In the genomic region with DNA sequence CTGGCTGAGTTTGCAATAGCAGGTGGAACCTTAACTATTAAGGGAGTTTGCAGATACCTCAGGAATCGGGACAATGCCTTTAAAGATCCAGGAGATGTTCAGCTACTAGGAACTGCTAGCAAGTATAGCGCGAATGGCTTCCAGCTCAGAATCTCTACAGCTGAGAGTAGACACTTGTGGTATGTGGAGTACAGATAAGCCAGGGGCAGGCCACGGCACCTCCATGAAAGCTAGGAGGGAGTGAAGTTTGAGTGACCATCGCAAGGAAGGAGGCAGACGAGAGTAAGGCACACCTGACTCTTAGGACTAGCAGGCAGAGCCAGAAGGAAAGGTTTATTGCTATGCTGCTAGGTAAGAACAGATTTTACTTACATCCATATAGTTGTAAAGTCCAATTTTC, we compare ENCODE assay signal across 17 mouse cellular contexts. TPM values are rescaled to one million over a fixed set of nuclear protein-coding genes. Genes with fewer than 3 reads are reported as not detected.
DNase-seq lines count a peak whose midpoint lies in the region; ATAC-seq and TF ChIP-seq lines count a peak whose summit lies in the region.
"Had no signal": no experiment of that assay in that cellular context is flagged by ENCODE, and none has a peak within 500 bp of the region (broad histone marks: within the 10 kb centered on the region; RNA-seq: fewer than 3 reads in every experiment).

No protein-coding gene starts in this region.

- no peaks in the 10 kb centered on the region for H3K9me3 ChIP-seq in forebrain, embryonic 10.5 days
- H3K9me3 ChIP-seq in forebrain, postnatal 0 days (ENCODE audit: low read length), result no peaks in the 10 kb centered on the region
- H3K9me3 ChIP-seq in limb, embryonic 12.5 days, result no peaks in the 10 kb centered on the region
- no peaks in the 10 kb centered on the region for H3K9me3 ChIP-seq in limb, embryonic 10.5 days (replicated peaks)

- H3K27me3 ChIP-seq in forebrain, embryonic 10.5 days (ENCODE audit: poor library complexity, severe bottlenecking), result no peaks in the 10 kb centered on the region
- H3K27me3 ChIP-seq in forebrain, postnatal 0 days (ENCODE audit: insufficient read depth, low read length), result no peaks in the 10 kb centered on the region
- no peaks in the 10 kb centered on the region for H3K27me3 ChIP-seq in limb, embryonic 12.5 days
- H3K27me3 ChIP-seq in limb, embryonic 10.5 days (ENCODE audit: low read depth, poor library complexity, severe bottlenecking), result no peaks in the 10 kb centered on the region
- H3K27me3 ChIP-seq in myocyte (ENCODE audit: control insufficient read depth, insufficient read depth, insufficient read length), result no peaks in the 10 kb centered on the region

- no peak for ATAC-seq in forebrain, postnatal 0 days
- ATAC-seq in limb, embryonic 12.5 days (ENCODE audit: insufficient number of reproducible peaks, insufficient read depth, low FRiP score, low TSS enrichment, low read depth), result no peak
- peak; percentile 53 for ATAC-seq in erythroid progenitor cell, adult 5-6 weeks (replicated peaks; ENCODE audit: low FRiP score, poor library complexity, severe bottlenecking)
- no peak for ATAC-seq in monocyte, adult 5-6 weeks (replicated peaks; ENCODE audit: insufficient number of reproducible peaks, low FRiP score, low TSS enrichment, poor library complexity, severe bottlenecking)

- no peak for DNase-seq in forebrain, embryonic 10.5 days (ENCODE audit: extremely low spot score, low spot score)
- DNase-seq in forebrain, postnatal 0 days, result no peak
- DNase-seq in limb, embryonic 10.5 days (ENCODE audit: low spot score), result no peak
- no peak for DNase-seq in frontal cortex, adult 2 months (ENCODE audit: extremely low spot score in 1 of 2, low spot score in 1 of 2)
- DNase-seq: adrenal gland, postnatal 14 days; cerebellum, postnatal 25 days; gastrocnemius, adult 2 months; kidney, adult 8-10 months; thymus, postnatal 25 days had no signal

- H3K36me3 ChIP-seq in forebrain, embryonic 10.5 days (replicated peaks), result peaks cover 90% of the 10 kb centered on the region
- peaks cover 67% of the 10 kb centered on the region for H3K36me3 ChIP-seq in forebrain, postnatal 0 days (ENCODE audit: insufficient read depth)
- H3K36me3 ChIP-seq in limb, embryonic 12.5 days, result peaks cover 80% of the 10 kb centered on the region
- H3K36me3 ChIP-seq in limb, embryonic 10.5 days, result peaks cover 84% of the 10 kb centered on the region
- peaks cover 70% of the 10 kb centered on the region for H3K36me3 ChIP-seq in myocyte (ENCODE audit: control insufficient read depth, insufficient read depth)

- peaks cover 45% of the 10 kb centered on the region for H3K79me2 ChIP-seq in myocyte (ENCODE audit: control insufficient read depth, insufficient read depth)

- H3K27ac ChIP-seq in forebrain, embryonic 10.5 days, result no peak overlapping the region
- no peak overlapping the region for H3K27ac ChIP-seq in forebrain, postnatal 0 days (ENCODE audit: low read depth, low read length)
- H3K27ac ChIP-seq in limb, embryonic 12.5 days, result 0 out of 2 replicates have a peak overlapping the region, but pooled peaks have one; percentile 4
- H3K27ac ChIP-seq in limb, embryonic 10.5 days, result no peak overlapping the region
- H3K27ac ChIP-seq: gastrocnemius, adult 2 months; hindbrain, embryonic 14.5 days; macrophage; stomach, postnatal 0 days had no signal

- peak; percentile 41 for TF ChIP-seq POLR2A in myocyte (IDR thresholded peaks at IDR 0.05; ENCODE audit: insufficient read length, low read depth)

- H3ac ChIP-seq in myocyte (ENCODE audit: control insufficient read depth, insufficient read length), result no peak overlapping the region

- H3K9ac ChIP-seq in forebrain, postnatal 0 days, result no peak overlapping the region
- no peak overlapping the region for H3K9ac ChIP-seq in limb, embryonic 12.5 days (replicated peaks)
- H3K9ac ChIP-seq: hindbrain, embryonic 14.5 days had no signal

- peaks cover 40% of the 10 kb centered on the region for H3K4me1 ChIP-seq in forebrain, embryonic 10.5 days
- peaks cover 14% of the 10 kb centered on the region for H3K4me1 ChIP-seq in forebrain, postnatal 0 days (ENCODE audit: insufficient read depth)
- peaks cover 28% of the 10 kb centered on the region for H3K4me1 ChIP-seq in limb, embryonic 12.5 days (replicated peaks)
- peaks cover 24% of the 10 kb centered on the region for H3K4me1 ChIP-seq in limb, embryonic 10.5 days

- H3K4me3 ChIP-seq in forebrain, embryonic 10.5 days, result peak overlapping the region; percentile 12; the same call in 1 of the 2 replicates
- no peak overlapping the region for H3K4me3 ChIP-seq in forebrain, postnatal 0 days (ENCODE audit: low read depth, low read length)
- no peak overlapping the region for H3K4me3 ChIP-seq in limb, embryonic 12.5 days (replicated peaks)
- H3K4me3 ChIP-seq in limb, embryonic 10.5 days, result no peak overlapping the region
- H3K4me3 ChIP-seq in myocyte, result no peak overlapping the region
- H3K4me3 ChIP-seq: gastrocnemius, adult 2 months had no signal

- 81% methylated on average over 6 of the region's 6 CpGs for WGBS in forebrain, embryonic 10.5 days
- WGBS in forebrain, postnatal 0 days, result 76% methylated on average over 6 of the region's 6 CpGs
- WGBS in limb, embryonic 12.5 days, result 73% methylated on average over 6 of the region's 6 CpGs
- 82% methylated on average over 6 of the region's 6 CpGs for WGBS in limb, embryonic 10.5 days

- no peak for TF ChIP-seq CTCF in forebrain, postnatal 0 days (IDR thresholded peaks at IDR 0.05; ENCODE audit: low read depth)

- no peak overlapping the region for H3K4me2 ChIP-seq in forebrain, postnatal 0 days (ENCODE audit: low read depth)
- H3K4me2 ChIP-seq in limb, embryonic 12.5 days, result no peak overlapping the region
- H3K4me2 ChIP-seq in myocyte (ENCODE audit: low read depth), result no peak overlapping the region

TF ChIP-seq in myocyte, 11 proteins besides CTCF, POLR2A, EP300 and RAD21:
- peak; percentile 83 for TF ChIP-seq POLR2AphosphoS2 (IDR thresholded peaks at IDR 0.05; ENCODE audit: insufficient read length, low read depth)
- TF ChIP-seq REST (IDR thresholded peaks at IDR 0.05; ENCODE audit: insufficient read depth, insufficient read length), result no peak

RNA-seq across cellular contexts. Expression of a gene that starts 5.4 kb away (rescaled TPM):
- 1,920 and 1,979 TPM in 2 replicates for polyA plus RNA-seq in forebrain, embryonic 10.5 days (2016; fragmentation: Nextera tagmentation; extraction: Ambion mirVana)
- 205 and 270 TPM in 2 replicates for total RNA-seq in forebrain, postnatal 0 days (2014; rRNA removed)
- 653 and 670 TPM in 2 replicates for polyA plus RNA-seq in forebrain, postnatal 0 days (2015; fragmentation: Nextera tagmentation; extraction: Ambion mirVana)
- polyA plus RNA-seq in limb, embryonic 12.5 days (2016; fragmentation: Nextera tagmentation; extraction: Ambion mirVana), result 1,378 and 1,438 TPM in 2 replicates
- 1,775 and 1,966 TPM in 2 replicates for polyA plus RNA-seq in limb, embryonic 10.5 days (2016; fragmentation: Nextera tagmentation; extraction: Ambion mirVana)
- 198 and 238 TPM in 2 replicates for total RNA-seq in erythroid progenitor cell, adult 5-6 weeks (2015; ENCODE audit: low replicate concordance)
- 338 and 377 TPM in 2 replicates for total RNA-seq in erythroid progenitor cell, adult 5-6 weeks (2017; ENCODE audit: low replicate concordance)
- polyA plus RNA-seq in myocyte (2012; fragmentation: generic; extraction: Trizol), result 285 TPM
- 482 to 520 TPM (median 483 TPM) in 3 replicates for total RNA-seq in monocyte, adult 5-6 weeks (2017)
- 360 and 407 TPM in 2 replicates for polyA plus RNA-seq in frontal cortex, adult 2 months (2012; rRNA removed)

RNA-seq across cellular contexts. Expression of a gene that starts 6.0 kb away (rescaled TPM):
- 212 and 221 TPM in 2 replicates for polyA plus RNA-seq in forebrain, embryonic 10.5 days (2016; fragmentation: Nextera tagmentation; extraction: Ambion mirVana)
- total RNA-seq in forebrain, postnatal 0 days (2014; rRNA removed), result 139 and 181 TPM in 2 replicates
- polyA plus RNA-seq in forebrain, postnatal 0 days (2015; fragmentation: Nextera tagmentation; extraction: Ambion mirVana), result 74.1 and 90.4 TPM in 2 replicates
- 201 and 206 TPM in 2 replicates for polyA plus RNA-seq in limb, embryonic 12.5 days (2016; fragmentation: Nextera tagmentation; extraction: Ambion mirVana)
- polyA plus RNA-seq in limb, embryonic 10.5 days (2016; fragmentation: Nextera tagmentation; extraction: Ambion mirVana), result 191 and 215 TPM in 2 replicates
- total RNA-seq in erythroid progenitor cell, adult 5-6 weeks (2015; ENCODE audit: low replicate concordance), result 181 and 243 TPM in 2 replicates
- 214 and 236 TPM in 2 replicates for total RNA-seq in erythroid progenitor cell, adult 5-6 weeks (2017; ENCODE audit: low replicate concordance)
- 54.8 TPM for polyA plus RNA-seq in myocyte (2012; fragmentation: generic; extraction: Trizol)
- total RNA-seq in monocyte, adult 5-6 weeks (2017), result 13.2 to 43.8 TPM (median 33.9 TPM) in 3 replicates
- polyA plus RNA-seq in frontal cortex, adult 2 months (2012; rRNA removed), result 70.1 and 79.9 TPM in 2 replicates

RNA-seq across cellular contexts. Expression of a gene that starts 12.6 kb away (rescaled TPM):
- polyA plus RNA-seq in forebrain, embryonic 10.5 days (2016; fragmentation: Nextera tagmentation; extraction: Ambion mirVana), result 5.5 and 8.3 TPM in 2 replicates
- 0.85 and 1.6 TPM in 2 replicates for total RNA-seq in forebrain, postnatal 0 days (2014; rRNA removed)
- polyA plus RNA-seq in forebrain, postnatal 0 days (2015; fragmentation: Nextera tagmentation; extraction: Ambion mirVana), result 0.30 and 0.34 TPM in 2 replicates
- polyA plus RNA-seq in limb, embryonic 12.5 days (2016; fragmentation: Nextera tagmentation; extraction: Ambion mirVana), result 4.6 and 4.7 TPM in 2 replicates
- 5.9 and 6.1 TPM in 2 replicates for polyA plus RNA-seq in limb, embryonic 10.5 days (2016; fragmentation: Nextera tagmentation; extraction: Ambion mirVana)
- total RNA-seq in erythroid progenitor cell, adult 5-6 weeks (2015; ENCODE audit: low replicate concordance), result 368 and 436 TPM in 2 replicates
- total RNA-seq in erythroid progenitor cell, adult 5-6 weeks (2017; ENCODE audit: low replicate concordance), result 353 and 370 TPM in 2 replicates
- polyA plus RNA-seq in myocyte (2012; fragmentation: generic; extraction: Trizol), result 0.42 TPM
- 85.2 to 136 TPM (median 112 TPM) in 3 replicates for total RNA-seq in monocyte, adult 5-6 weeks (2017)
- 0.48 TPM in 1 of 2 replicates, not detected in the other for polyA plus RNA-seq in frontal cortex, adult 2 months (2012; rRNA removed)
- total RNA-seq: gastrocnemius, adult 2 months; layer of hippocampus, adult 18-20 months had no signal

RNA-seq across cellular contexts. Expression of a gene that starts 26.9 kb away (rescaled TPM):
- 279 and 280 TPM in 2 replicates for polyA plus RNA-seq in forebrain, embryonic 10.5 days (2016; fragmentation: Nextera tagmentation; extraction: Ambion mirVana)
- 120 and 147 TPM in 2 replicates for total RNA-seq in forebrain, postnatal 0 days (2014; rRNA removed)
- 209 and 217 TPM in 2 replicates for polyA plus RNA-seq in forebrain, postnatal 0 days (2015; fragmentation: Nextera tagmentation; extraction: Ambion mirVana)
- 252 and 259 TPM in 2 replicates for polyA plus RNA-seq in limb, embryonic 12.5 days (2016; fragmentation: Nextera tagmentation; extraction: Ambion mirVana)
- 305 and 309 TPM in 2 replicates for polyA plus RNA-seq in limb, embryonic 10.5 days (2016; fragmentation: Nextera tagmentation; extraction: Ambion mirVana)
- total RNA-seq in erythroid progenitor cell, adult 5-6 weeks (2015; ENCODE audit: low replicate concordance), result 158 and 167 TPM in 2 replicates
- 37.6 and 42.4 TPM in 2 replicates for total RNA-seq in erythroid progenitor cell, adult 5-6 weeks (2017; ENCODE audit: low replicate concordance)
- 172 TPM for polyA plus RNA-seq in myocyte (2012; fragmentation: generic; extraction: Trizol)
- 47.5 to 52.5 TPM (median 50.3 TPM) in 3 replicates for total RNA-seq in monocyte, adult 5-6 weeks (2017)
- polyA plus RNA-seq in frontal cortex, adult 2 months (2012; rRNA removed), result 141 and 146 TPM in 2 replicates
